Comparison of ENCODE assay signal across 11 mouse cellular contexts in the genomic region with DNA sequence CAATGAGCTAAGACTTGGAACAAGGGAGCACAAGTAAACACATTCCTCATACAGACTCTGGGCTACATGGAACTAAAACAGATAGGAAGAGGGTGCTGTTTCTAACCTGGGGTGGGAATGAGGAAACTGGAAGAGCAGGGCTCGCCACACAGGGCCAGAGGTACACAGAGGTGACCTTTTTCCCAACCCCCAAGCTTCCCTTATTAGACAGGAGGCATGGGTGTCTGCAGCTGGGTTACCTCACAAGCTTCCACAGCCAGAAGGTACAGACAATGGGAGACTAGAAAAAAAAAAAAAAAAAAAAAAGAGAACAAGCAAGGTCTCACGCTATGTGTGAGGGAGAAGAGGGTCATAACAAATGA. TPM values are rescaled to one million over a fixed set of nuclear protein-coding genes. Genes with fewer than 3 reads are reported as not detected.
DNase-seq lines count a peak whose midpoint lies in the region; ATAC-seq and TF ChIP-seq lines count a peak whose summit lies in the region.
"Had no signal": no experiment of that assay in that cellular context is flagged by ENCODE, and none has a peak within 500 bp of the region (broad histone marks: within the 10 kb centered on the region; RNA-seq: fewer than 3 reads in every experiment).

No protein-coding gene starts in this region.

- DNase-seq in hindbrain, embryonic 11.5 days (ENCODE audit: low spot score) = no peak
- no peak for DNase-seq in hindbrain, postnatal 0 days (ENCODE audit: low spot score)
- no peak for DNase-seq in midbrain, embryonic 11.5 days (ENCODE audit: low spot score, missing footprints)
- DNase-seq in liver, postnatal 0 days = no peak
- no peak for DNase-seq in thymus, postnatal 36 days
- DNase-seq: cerebellum, adult 18-20 months; kidney, adult 8-10 months; right cerebral cortex, adult 18-20 months had no signal

- H3K4me2 ChIP-seq in hindbrain, embryonic 11.5 days (replicated peaks; ENCODE audit: low read depth, low read length) = no peak overlapping the region
- H3K4me2 ChIP-seq in hindbrain, postnatal 0 days (ENCODE audit: low read depth, low read length) = no peak overlapping the region
- H3K4me2 ChIP-seq in midbrain, embryonic 15.5 days = no peak overlapping the region
- H3K4me2 ChIP-seq in midbrain, embryonic 11.5 days = no peak overlapping the region
- H3K4me2 ChIP-seq in liver, postnatal 0 days (ENCODE audit: low read depth, low read length) = no peak overlapping the region

- no peak overlapping the region for H3K27ac ChIP-seq in hindbrain, embryonic 11.5 days (ENCODE audit: low read depth, low read length)
- no peak overlapping the region for H3K27ac ChIP-seq in hindbrain, postnatal 0 days
- H3K27ac ChIP-seq in midbrain, embryonic 15.5 days = no peak overlapping the region
- no peak overlapping the region for H3K27ac ChIP-seq in midbrain, embryonic 11.5 days (ENCODE audit: low read depth, low read length)
- H3K27ac ChIP-seq in embryonic fibroblast, embryonic 13.5 days (ENCODE audit: insufficient read depth, low read length) = peak overlapping the region; percentile 11; the same call in 1 of the 2 replicates
- no peak overlapping the region for H3K27ac ChIP-seq in liver, postnatal 0 days (ENCODE audit: low read depth)

- no peaks in the 10 kb centered on the region for H3K9me3 ChIP-seq in hindbrain, embryonic 11.5 days (ENCODE audit: control insufficient read depth, low read length)
- no peaks in the 10 kb centered on the region for H3K9me3 ChIP-seq in hindbrain, postnatal 0 days (ENCODE audit: low read length)
- H3K9me3 ChIP-seq in midbrain, embryonic 15.5 days = no peaks in the 10 kb centered on the region
- no peaks in the 10 kb centered on the region for H3K9me3 ChIP-seq in midbrain, embryonic 11.5 days (ENCODE audit: control insufficient read depth, low read length)
- no peaks in the 10 kb centered on the region for H3K9me3 ChIP-seq in liver, postnatal 0 days (ENCODE audit: low read length)

- no peak overlapping the region for H3K4me3 ChIP-seq in hindbrain, embryonic 11.5 days (ENCODE audit: low read depth, low read length)
- H3K4me3 ChIP-seq in hindbrain, postnatal 0 days (ENCODE audit: low read length) = no peak overlapping the region
- H3K4me3 ChIP-seq in midbrain, embryonic 15.5 days = no peak overlapping the region
- no peak overlapping the region for H3K4me3 ChIP-seq in midbrain, embryonic 11.5 days (ENCODE audit: low read depth, low read length)
- no peak overlapping the region for H3K4me3 ChIP-seq in embryonic fibroblast, embryonic 13.5 days (ENCODE audit: insufficient read depth, low read length)
- H3K4me3 ChIP-seq in liver, postnatal 0 days (ENCODE audit: low read depth, low read length) = no peak overlapping the region

- 70% methylated on average over 2 of the region's 2 CpGs for WGBS in hindbrain, embryonic 11.5 days
- WGBS in hindbrain, postnatal 0 days = 85% methylated on average over 2 of the region's 2 CpGs
- 75% methylated on average over 2 of the region's 2 CpGs for WGBS in midbrain, embryonic 15.5 days
- 66% methylated on average over 2 of the region's 2 CpGs for WGBS in midbrain, embryonic 11.5 days
- WGBS in liver, postnatal 0 days (ENCODE audit: insufficient replicate concordance) = 51% methylated on average over 2 of the region's 2 CpGs

- H3K36me3 ChIP-seq in hindbrain, embryonic 11.5 days (ENCODE audit: control insufficient read depth, insufficient read depth, low read length) = no peaks in the 10 kb centered on the region
- H3K36me3 ChIP-seq in hindbrain, postnatal 0 days (ENCODE audit: insufficient read depth, low read length) = no peaks in the 10 kb centered on the region
- no peaks in the 10 kb centered on the region for H3K36me3 ChIP-seq in midbrain, embryonic 15.5 days (replicated peaks)
- H3K36me3 ChIP-seq in midbrain, embryonic 11.5 days (ENCODE audit: control insufficient read depth, insufficient read depth, low read length) = no peaks in the 10 kb centered on the region
- H3K36me3 ChIP-seq in liver, postnatal 0 days (replicated peaks; ENCODE audit: insufficient read depth, low read length) = peaks cover 14% of the 10 kb centered on the region

- TF ChIP-seq POLR2A in embryonic fibroblast, embryonic 13.5 days (IDR thresholded peaks at IDR 0.05; ENCODE audit: low read depth, low read length) = no peak

- TF ChIP-seq EP300 in liver, postnatal 0 days (IDR thresholded peaks at IDR 0.05; ENCODE audit: low read depth) = no peak

- no peaks in the 10 kb centered on the region; the same call in 1 of the 2 replicates for H3K4me1 ChIP-seq in hindbrain, embryonic 11.5 days (replicated peaks; ENCODE audit: control insufficient read depth, insufficient read depth, low read length)
- no peaks in the 10 kb centered on the region for H3K4me1 ChIP-seq in hindbrain, postnatal 0 days (ENCODE audit: insufficient read depth, low read length)
- no peaks in the 10 kb centered on the region for H3K4me1 ChIP-seq in midbrain, embryonic 15.5 days
- H3K4me1 ChIP-seq in midbrain, embryonic 11.5 days (ENCODE audit: control insufficient read depth, insufficient read depth, low read length) = peaks cover 6% of the 10 kb centered on the region
- peaks cover 17% of the 10 kb centered on the region; the same call in 1 of the 2 replicates for H3K4me1 ChIP-seq in embryonic fibroblast, embryonic 13.5 days (ENCODE audit: control insufficient read depth, insufficient read depth, low read length)
- no peaks in the 10 kb centered on the region; the same call in 1 of the 2 replicates for H3K4me1 ChIP-seq in liver, postnatal 0 days (ENCODE audit: insufficient read depth)

- ATAC-seq in hindbrain, embryonic 11.5 days (ENCODE audit: low FRiP score) = 0 out of 2 replicates have a peak, but pooled peaks have one; percentile 2
- ATAC-seq in hindbrain, postnatal 0 days = no peak
- 0 out of 2 replicates have a peak, but pooled peaks have one; percentile 31 for ATAC-seq in midbrain, embryonic 15.5 days (replicated peaks)
- ATAC-seq in midbrain, embryonic 11.5 days (ENCODE audit: low FRiP score) = no peak; the same call in none of the 2 replicates
- ATAC-seq in liver, postnatal 0 days = peak; percentile 51
- no peak for ATAC-seq in activated CD4-positive, CD25-positive, alpha-beta regulatory T cell, adult 4 months

- TF ChIP-seq CTCF in hindbrain, postnatal 0 days (IDR thresholded peaks at IDR 0.05; ENCODE audit: low read depth) = no peak
- TF ChIP-seq CTCF in embryonic fibroblast, embryonic 13.5 days (IDR thresholded peaks at IDR 0.05; ENCODE audit: borderline replicate concordance, insufficient read depth, low read length) = no peak
- TF ChIP-seq CTCF in liver, postnatal 0 days (IDR thresholded peaks at IDR 0.05; ENCODE audit: low read depth) = no peak

- no peaks in the 10 kb centered on the region for H3K27me3 ChIP-seq in hindbrain, embryonic 11.5 days (ENCODE audit: control insufficient read depth, insufficient read depth, low read length)
- no peaks in the 10 kb centered on the region for H3K27me3 ChIP-seq in hindbrain, postnatal 0 days (ENCODE audit: insufficient read depth, low read length)
- no peaks in the 10 kb centered on the region for H3K27me3 ChIP-seq in midbrain, embryonic 15.5 days (replicated peaks)
- no peaks in the 10 kb centered on the region for H3K27me3 ChIP-seq in midbrain, embryonic 11.5 days (ENCODE audit: control insufficient read depth, insufficient read depth, low read length)
- H3K27me3 ChIP-seq in liver, postnatal 0 days (ENCODE audit: insufficient read depth, low read length) = no peaks in the 10 kb centered on the region

- H3K9ac ChIP-seq in hindbrain, embryonic 11.5 days (ENCODE audit: low read depth, low read length) = no peak overlapping the region
- no peak overlapping the region for H3K9ac ChIP-seq in hindbrain, postnatal 0 days (replicated peaks; ENCODE audit: low read length)
- H3K9ac ChIP-seq in midbrain, embryonic 15.5 days = no peak overlapping the region
- no peak overlapping the region for H3K9ac ChIP-seq in midbrain, embryonic 11.5 days (ENCODE audit: low read length)
- H3K9ac ChIP-seq in liver, postnatal 0 days (replicated peaks) = no peak overlapping the region

RNA-seq across cellular contexts. Expression of gene Efhc1, which starts 45.9 kb away (rescaled TPM):
- polyA plus RNA-seq in hindbrain, embryonic 11.5 days (2014; fragmentation: Nextera tagmentation; extraction: Ambion mirVana) = 4.0 and 4.3 TPM in 2 replicates
- total RNA-seq in hindbrain, postnatal 0 days (2014; rRNA removed) = 2.7 and 8.1 TPM in 2 replicates
- 3.4 and 3.9 TPM in 2 replicates for polyA plus RNA-seq in hindbrain, postnatal 0 days (2015; fragmentation: Nextera tagmentation; extraction: Ambion mirVana)
- 1.6 and 1.8 TPM in 2 replicates for polyA plus RNA-seq in midbrain, embryonic 15.5 days (2015; fragmentation: Nextera tagmentation; extraction: Ambion mirVana)
- polyA plus RNA-seq in midbrain, embryonic 11.5 days (2014; fragmentation: Nextera tagmentation; extraction: Ambion mirVana) = 2.5 and 2.6 TPM in 2 replicates
- 4.6 and 6.5 TPM in 2 replicates for polyA plus RNA-seq in embryonic fibroblast, embryonic 13.5 days (2011; ENCODE audit: insufficient read length, low read depth, missing spikeins)
- 0.34 and 0.39 TPM in 2 replicates for polyA plus RNA-seq in liver, postnatal 0 days (2015; fragmentation: Nextera tagmentation; extraction: Ambion mirVana)
- 1 to 10 TPM in 1 of 2 experiments, under 1 TPM in 1; 0.65 to 1.3 TPM for polyA plus RNA-seq in activated CD4-positive, CD25-positive, alpha-beta regulatory T cell, adult 4 months (2017; shearing (Covaris generic))

Comparison
In these comparisons a context has a peak if more than half of its experiments do, and no peak if none do; other contexts are left out.
1. ATAC-seq: peak in hindbrain, embryonic 11.5 days (single experiment), midbrain, embryonic 15.5 days (single experiment) and liver, postnatal 0 days (single experiment); none in hindbrain, postnatal 0 days (single experiment), midbrain, embryonic 11.5 days (single experiment) and activated CD4-positive, CD25-positive, alpha-beta regulatory T cell, adult 4 months (single experiment).